Mouse (Mus musculus) MEL (cell line): Measurements from ENCODE around the gene Tnfsf15. TPM values are rescaled to one million over a fixed set of nuclear protein-coding genes. Genes with fewer than 3 reads are reported as not detected.

Experiments used
- DNase-seq: peaks from one replicate; pipeline ENCODE4 v3.0.0; 2011; ENCODE audit warnings: low read depth, low spot score
- H3K27ac ChIP-seq: 2 replicates; pipeline ENCODE4 v1.5.1; 2012; ENCODE audit warnings: low read depth, mild to moderate bottlenecking, control low read depth, low read length, moderate library complexity; ENCODE audit not compliant: control insufficient read depth
- H3K27me3 ChIP-seq, 2 experiments: fragments of 150-350 bp in 1 of 2; sonication (generic) in 1 of 2; 2 replicates each; pipeline ENCODE4 v1.6.1; 2012; ENCODE audit warnings: low read length in 2 of 2, mild to moderate bottlenecking in 2 of 2, improper control_type of control experiment in 1 of 2, moderate library complexity in 1 of 2; ENCODE audit not compliant: insufficient read depth in 2 of 2, control insufficient read depth in 1 of 2
- H3K36me3 ChIP-seq, 2 experiments: 2 replicates each; pipeline ENCODE4 v1.6.1; 2012 to 2014; ENCODE audit warnings: low read length in 2 of 2, improper control_type of control experiment in 1 of 2, inconsistent platforms in 1 of 2, mild to moderate bottlenecking in 1 of 2; ENCODE audit not compliant: insufficient read depth in 2 of 2, control insufficient read depth in 1 of 2
- H3K4me1 ChIP-seq, 2 experiments: fragments of 150-350 bp in 1 of 2; sonication (generic) in 1 of 2; 2 replicates each; pipeline ENCODE4 v1.6.1; 2012; ENCODE audit warnings: low read length in 2 of 2, improper control_type of control experiment in 1 of 2, mild to moderate bottlenecking in 1 of 2; ENCODE audit not compliant: insufficient read depth in 2 of 2, control insufficient read depth in 1 of 2
- H3K4me3 ChIP-seq, 2 experiments: fragments of 150-350 bp in 1 of 2; sonication (generic) in 1 of 2; 2 replicates each; pipeline ENCODE4 v1.5.1; 2012; ENCODE audit warnings: low read depth in 2 of 2, low read length in 2 of 2, mild to moderate bottlenecking in 2 of 2, moderate library complexity in 2 of 2, control low read depth in 1 of 2, improper control_type of control experiment in 1 of 2; ENCODE audit not compliant: control insufficient read depth in 1 of 2, insufficient read depth in 1 of 2
- H3K79me2 ChIP-seq: 2 replicates; pipeline ENCODE4 v1.6.1; 2012; ENCODE audit warnings: mild to moderate bottlenecking, low read length, moderate library complexity; ENCODE audit not compliant: control insufficient read depth, poor library complexity, insufficient read depth
- H3K9ac ChIP-seq: 2 replicates; pipeline ENCODE4 v1.6.1; 2012; ENCODE audit warnings: low read depth, mild to moderate bottlenecking, control low read depth, low read length, moderate library complexity; ENCODE audit not compliant: control insufficient read depth, poor library complexity, severe bottlenecking
- H3K9me3 ChIP-seq: fragments of 150-350 bp; sonication (generic); replicated peaks from 2 replicates; pipeline ENCODE4 v1.6.1; 2012; ENCODE audit warnings: mild to moderate bottlenecking, low read length, improper control_type of control experiment, moderate library complexity; ENCODE audit not compliant: insufficient read depth
- BHLHE40 ChIP-seq: IDR thresholded peaks from 2 replicates; pipeline ENCODE4 v1.6.1; 2012; ENCODE audit warnings: low read depth, mild to moderate bottlenecking, inconsistent platforms, low read length, improper control_type of control experiment, borderline replicate concordance
- CHD1 ChIP-seq: IDR thresholded peaks from 2 replicates; pipeline ENCODE4 v1.6.1; 2012; ENCODE audit warnings: low read depth, mild to moderate bottlenecking, inconsistent platforms, low read length, improper control_type of control experiment
- CTCF ChIP-seq, 3 experiments: IDR thresholded peaks in 2 of 3; conservative IDR thresholded peaks in 1 of 3; 2 replicates each; pipeline ENCODE4 v1.5.1; 2011 to 2012; ENCODE audit warnings: low read length in 3 of 3, low read depth in 2 of 3, mild to moderate bottlenecking in 2 of 3, improper control_type of control experiment in 1 of 3, inconsistent platforms in 1 of 3, mixed read lengths in 1 of 3, moderate library complexity in 1 of 3; ENCODE audit not compliant: control insufficient read depth in 1 of 3, insufficient read depth in 1 of 3, poor library complexity in 1 of 3, severe bottlenecking in 1 of 3
- E2F4 ChIP-seq: IDR thresholded peaks from 2 replicates; pipeline ENCODE4 v1.6.1; 2011; ENCODE audit warnings: low read depth, low read length, improper control_type of control experiment, borderline replicate concordance
- ETS1 ChIP-seq: IDR thresholded peaks from 2 replicates; pipeline ENCODE4 v1.6.1; 2012; ENCODE audit warnings: low read depth, mild to moderate bottlenecking, inconsistent platforms, low read length, improper control_type of control experiment, moderate library complexity
- GATA1 ChIP-seq: IDR thresholded peaks from 2 replicates; pipeline ENCODE4 v1.6.1; 2011; ENCODE audit warnings: low read depth, low read length, improper control_type of control experiment
- HCFC1 ChIP-seq: IDR thresholded peaks from 2 replicates; pipeline ENCODE4 v1.6.1; 2012; ENCODE audit warnings: low read depth, mild to moderate bottlenecking, inconsistent platforms, low read length, improper control_type of control experiment, moderate library complexity
- JUND ChIP-seq: IDR thresholded peaks from 2 replicates; pipeline ENCODE4 v1.6.1; 2011; ENCODE audit warnings: low read depth, mild to moderate bottlenecking, improper control_type of control experiment, low read length
- KAT2A ChIP-seq: conservative IDR thresholded peaks from 2 replicates; pipeline ENCODE4 v1.6.1; 2012; ENCODE audit warnings: low read depth, low read length, improper control_type of control experiment, inconsistent platforms
- MAFK ChIP-seq: IDR thresholded peaks from 2 replicates; pipeline ENCODE4 v1.6.1; 2011; ENCODE audit warnings: low read depth, mild to moderate bottlenecking, low read length, improper control_type of control experiment, borderline replicate concordance
- MAX ChIP-seq: IDR thresholded peaks from 2 replicates; pipeline ENCODE4 v1.6.1; 2011; ENCODE audit warnings: low read length, improper control_type of control experiment
- MAZ ChIP-seq: IDR thresholded peaks from 2 replicates; pipeline ENCODE4 v1.6.1; 2012; ENCODE audit warnings: low read depth, mild to moderate bottlenecking, inconsistent platforms, low read length, improper control_type of control experiment
- MXI1 ChIP-seq: IDR thresholded peaks from 2 replicates; pipeline ENCODE4 v1.6.1; 2011; ENCODE audit warnings: mild to moderate bottlenecking, low read depth, low read length, improper control_type of control experiment
- NRF1 ChIP-seq: IDR thresholded peaks from 2 replicates; pipeline ENCODE4 v1.6.1; 2014; ENCODE audit warnings: low read depth, mild to moderate bottlenecking, inconsistent platforms, low read length, improper control_type of control experiment, moderate library complexity; ENCODE audit not compliant: poor library complexity, insufficient read depth, severe bottlenecking
- POLR2A ChIP-seq, 2 experiments: IDR thresholded peaks; 2 replicates each; pipeline ENCODE4 v1.6.1; 2011 to 2012; ENCODE audit warnings: low read length in 2 of 2, mild to moderate bottlenecking in 2 of 2, control low read depth in 1 of 2, improper control_type of control experiment in 1 of 2, low read depth in 1 of 2, moderate library complexity in 1 of 2; ENCODE audit not compliant: control insufficient read depth in 1 of 2, insufficient read depth in 1 of 2, poor library complexity in 1 of 2
- RAD21 ChIP-seq: IDR thresholded peaks from 2 replicates; pipeline ENCODE4 v1.6.1; 2011; ENCODE audit warnings: mild to moderate bottlenecking, low read depth, low read length, improper control_type of control experiment
- RCOR1 ChIP-seq: IDR thresholded peaks from 2 replicates; pipeline ENCODE4 v1.6.1; 2012; ENCODE audit warnings: low read depth, mild to moderate bottlenecking, inconsistent platforms, low read length, improper control_type of control experiment
- SIN3A ChIP-seq: IDR thresholded peaks from 2 replicates; pipeline ENCODE4 v1.6.1; 2012; ENCODE audit warnings: low read length, improper control_type of control experiment, inconsistent platforms
- TAL1 ChIP-seq: IDR thresholded peaks from 2 replicates; pipeline ENCODE4 v1.6.1; 2012; ENCODE audit warnings: mild to moderate bottlenecking, inconsistent platforms, low read length, moderate library complexity, mixed read lengths
- TCF12 ChIP-seq: IDR thresholded peaks from 2 replicates; pipeline ENCODE4 v1.6.1; 2014; ENCODE audit warnings: low read depth, mild to moderate bottlenecking, inconsistent platforms, low read length, improper control_type of control experiment, moderate library complexity
- UBTF ChIP-seq: IDR thresholded peaks from 2 replicates; pipeline ENCODE4 v1.6.1; 2012; ENCODE audit warnings: low read depth, mild to moderate bottlenecking, inconsistent platforms, low read length, improper control_type of control experiment, moderate library complexity, borderline replicate concordance; ENCODE audit not compliant: insufficient read depth
- USF2 ChIP-seq, 2 experiments: IDR thresholded peaks; 2 replicates each; pipeline ENCODE4 v1.6.1; 2011 to 2012; ENCODE audit warnings: improper control_type of control experiment in 2 of 2, low read length in 2 of 2, borderline replicate concordance in 1 of 2, inconsistent platforms in 1 of 2, low read depth in 1 of 2, mild to moderate bottlenecking in 1 of 2; ENCODE audit not compliant: insufficient read depth in 1 of 2
- ZKSCAN1 ChIP-seq: IDR thresholded peaks from 2 replicates; pipeline ENCODE4 v1.6.1; 2012; ENCODE audit warnings: low read depth, mild to moderate bottlenecking, inconsistent platforms, low read length, improper control_type of control experiment, moderate library complexity
- ZMIZ1 ChIP-seq: IDR thresholded peaks from 2 replicates; pipeline ENCODE4 v1.6.1; 2012; ENCODE audit warnings: low read depth, mild to moderate bottlenecking, inconsistent platforms, low read length, improper control_type of control experiment, moderate library complexity
- polyA plus RNA-seq, 2 experiments: library from polyadenylated mRNA; stranded (reverse) in 1 of 2; unstranded in 1 of 2; fragments of >175 nt in 1 of 2; fragments of >200 nt in 1 of 2; gene quantifications; 2 replicates each; pipeline versions ENCODE4 v1.2.1 to v1.2.4; 2012; ENCODE audit warnings: low replicate concordance in 2 of 2, low read depth in 1 of 2; ENCODE audit not compliant: insufficient read length in 2 of 2, insufficient read depth in 1 of 2, missing spikeins in 1 of 2
- total RNA-seq: library from RNA; depleted of rRNA; stranded (reverse); fragments of 300-350 nt; gene quantifications from 2 replicates; pipeline ENCODE4 v1.2.3, GENCODE M21; 2012

The Tnfsf15 gene
- total and polyA plus RNA-seq, 3 experiments: not detected

GRCm38 (mm10) chr4:63740001-63740400 is 4.9 kb downstream of the Tnfsf15 start:
- no peak for TF ChIP-seq HCFC1
- no peak for TF ChIP-seq MAX
- no peak for TF ChIP-seq TAL1
- TF ChIP-seq POLR2A (IDR thresholded peaks at IDR 0.05; ENCODE audit: control insufficient read depth in 1 of 2, insufficient read depth in 1 of 2, low read depth in 1 of 2, low read length in 2 of 2, poor library complexity in 1 of 2): no peak
- TF ChIP-seq CHD1: no peak
- no peak for TF ChIP-seq ZKSCAN1
- TF ChIP-seq MAZ: no peak
- TF ChIP-seq CTCF (IDR thresholded peaks at IDR 0.05 in 2 of 3, conservative IDR thresholded peaks at IDR 0.05 in 1 of 3; ENCODE audit: control insufficient read depth in 1 of 3, insufficient read depth in 1 of 3, low read depth in 2 of 3, low read length in 3 of 3, poor library complexity in 1 of 3, severe bottlenecking in 1 of 3): no peak
- no peak for TF ChIP-seq RAD21
- Histone ChIP-seq H3K4me1 (no peaks in the 10 kb centered on the region), H3K9ac (no peak overlapping the region), H3K27ac (no peak overlapping the region), H3K36me3 (no peaks in the 10 kb centered on the region), H3K4me3 (no peak overlapping the region), H3K79me2 (no peaks in the 10 kb centered on the region), H3K9me3 (no peaks in the 10 kb centered on the region), H3K27me3 (no peaks in the 10 kb centered on the region)
- no peak for DNase-seq

DNA sequence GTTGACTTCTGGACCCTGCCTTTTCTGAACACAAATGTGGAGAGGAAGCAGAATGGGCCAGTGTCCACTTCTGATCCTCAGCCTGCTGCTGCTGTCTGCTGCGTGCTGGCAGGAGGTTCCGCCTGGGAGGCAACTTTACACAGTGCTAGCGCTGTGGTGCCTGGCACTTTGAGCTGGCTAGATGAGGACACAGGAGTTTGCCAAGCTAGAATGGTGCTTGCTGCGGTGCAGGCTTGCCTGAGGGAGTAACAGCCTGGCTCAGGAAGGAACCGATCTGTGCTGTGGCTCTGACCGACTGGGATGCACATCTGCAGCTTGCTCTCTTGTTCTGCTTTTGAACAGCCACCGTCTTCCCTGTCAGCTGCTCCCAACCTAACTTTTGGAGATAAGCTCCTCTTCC is 5.4 kb downstream of the Tnfsf15 start:
- Histone ChIP-seq H3K4me3 (no peak overlapping the region), H3K4me1 (no peaks in the 10 kb centered on the region), H3K27ac (no peak overlapping the region), H3K79me2 (no peaks in the 10 kb centered on the region), H3K9ac (no peak overlapping the region), H3K9me3 (no peaks in the 10 kb centered on the region), H3K36me3 (no peaks in the 10 kb centered on the region), H3K27me3 (no peaks in the 10 kb centered on the region)
- DNase-seq: no peak
- TF ChIP-seq ZKSCAN1 (no peak), ETS1 (no peak)

- Histone ChIP-seq H3K9me3 (no peaks in the 10 kb centered on the region), H3K27me3 (no peaks in the 10 kb centered on the region), H3K36me3 (no peaks in the 10 kb centered on the region), H3K27ac (no peak overlapping the region), H3K9ac (no peak overlapping the region), H3K4me3 (no peak overlapping the region), H3K79me2 (no peaks in the 10 kb centered on the region), H3K4me1 (no peaks in the 10 kb centered on the region)
- no peak for DNase-seq
- no peak for TF ChIP-seq MAZ
- TF ChIP-seq RAD21: no peak
- no peak for TF ChIP-seq NRF1
- TF ChIP-seq E2F4: no peak
- no peak for TF ChIP-seq KAT2A
- no peak for TF ChIP-seq RCOR1
- no peak for TF ChIP-seq POLR2A (IDR thresholded peaks at IDR 0.05; ENCODE audit: control insufficient read depth in 1 of 2, insufficient read depth in 1 of 2, low read depth in 1 of 2, low read length in 2 of 2, poor library complexity in 1 of 2)
- no peak for TF ChIP-seq GATA1
- TF ChIP-seq TCF12: no peak
- no peak for TF ChIP-seq MXI1
- TF ChIP-seq MAFK: no peak
- no peak for TF ChIP-seq SIN3A
- no peak for TF ChIP-seq UBTF
- no peak for TF ChIP-seq BHLHE40
- no peak for TF ChIP-seq JUND
- TF ChIP-seq USF2 (IDR thresholded peaks at IDR 0.05; ENCODE audit: borderline replicate concordance in 1 of 2, insufficient read depth in 1 of 2, low read depth in 1 of 2, low read length in 2 of 2): no peak
- no peak for TF ChIP-seq ZMIZ1
Observed at GRCm38 (mm10) chr4:63738364-63738997, 6.4 kb downstream of the Tnfsf15 start.
